Mouse (Mus musculus): ENCODE data around the gene Olfr1231. TPM values are rescaled to one million over a fixed set of nuclear protein-coding genes. Genes with fewer than 3 reads are reported as not detected.

Gene Olfr1231
- polyA plus RNA-seq (2014; fragmentation: Illumina TruSeq; extraction: RNeasy Lipid Tissue Mini Kit (QIAGEN cat#74804); ENCODE audit: low read depth, low replicate concordance) = not detected

GRCm38 (mm10) chr2:89306974-89307373, at the start of gene Olfr1231:
Gene Olfr1231 (minus strand): TSS chr2:89307074.

GRCm38 (mm10) chr2:89342298-89342697, 35.4 kb upstream of the Olfr1231 start, which contains the start of gene Olfr1233:
Gene Olfr1233 (minus strand): TSS chr2:89342398.

DNA sequence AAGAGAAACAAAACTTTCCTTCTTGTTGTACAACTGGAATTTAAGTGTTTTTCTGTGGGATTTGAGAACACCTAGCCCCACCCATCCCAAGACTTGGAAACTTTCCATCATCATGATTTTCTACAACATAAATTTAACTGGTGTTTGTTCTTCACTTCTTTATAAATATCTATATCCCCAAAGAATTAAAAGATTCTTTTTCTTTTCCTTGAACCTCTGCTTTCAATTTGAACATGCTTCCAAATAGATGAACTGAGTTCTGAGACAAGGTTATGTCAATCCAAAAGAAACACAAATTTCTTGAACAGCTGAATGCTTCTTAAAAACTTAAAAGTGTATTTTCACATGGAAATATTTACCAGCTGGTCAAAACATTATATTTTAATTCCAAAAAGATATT, 22.7 kb upstream of the Olfr1231 start, which contains the start of gene Olfr1232:
Gene Olfr1232 (minus strand): TSS at position 101 of the 400 bp plus-strand sequence.

GRCm38 (mm10) chr2:89297168-89297567, 9.7 kb downstream of the Olfr1231 start, which contains the start of gene Olfr1230:
Gene Olfr1230 (minus strand): TSS chr2:89297268.

GRCm38 (mm10) chr2:89287914-89288313, 19.0 kb downstream of the Olfr1231 start, which contains the start of gene Olfr1229:
Gene Olfr1229 (minus strand): TSS chr2:89288014.

GRCm38 (mm10) chr2:89253962-89254361, 52.9 kb downstream of the Olfr1231 start, which contains the start of gene Olfr1228:
Gene Olfr1228 (minus strand): TSS chr2:89254062.

Other genes with a start within 250 kb of the Olfr1231 start
- not detected for gene Olfr1218, start 245.9 kb downstream of the Olfr1231 start, polyA plus RNA-seq (2014; fragmentation: Illumina TruSeq; extraction: RNeasy Lipid Tissue Mini Kit (QIAGEN cat#74804); ENCODE audit: low read depth, low replicate concordance)
- not detected for gene Olfr1219, start 223.6 kb downstream of the Olfr1231 start, polyA plus RNA-seq (2014; fragmentation: Illumina TruSeq; extraction: RNeasy Lipid Tissue Mini Kit (QIAGEN cat#74804); ENCODE audit: low read depth, low replicate concordance)
- not detected for gene Olfr1220, start 200.2 kb downstream of the Olfr1231 start, polyA plus RNA-seq (2014; fragmentation: Illumina TruSeq; extraction: RNeasy Lipid Tissue Mini Kit (QIAGEN cat#74804); ENCODE audit: low read depth, low replicate concordance)
- not detected for gene Olfr1221, start 189.8 kb downstream of the Olfr1231 start, polyA plus RNA-seq (2014; fragmentation: Illumina TruSeq; extraction: RNeasy Lipid Tissue Mini Kit (QIAGEN cat#74804); ENCODE audit: low read depth, low replicate concordance)
- not detected for gene Olfr1222, start 174.0 kb downstream of the Olfr1231 start, polyA plus RNA-seq (2014; fragmentation: Illumina TruSeq; extraction: RNeasy Lipid Tissue Mini Kit (QIAGEN cat#74804); ENCODE audit: low read depth, low replicate concordance)
- not detected for gene Olfr1223, start 155.5 kb downstream of the Olfr1231 start, polyA plus RNA-seq (2014; fragmentation: Illumina TruSeq; extraction: RNeasy Lipid Tissue Mini Kit (QIAGEN cat#74804); ENCODE audit: low read depth, low replicate concordance)
- gene Olfr1224-ps1, start 143.0 kb downstream of the Olfr1231 start, polyA plus RNA-seq (2014; fragmentation: Illumina TruSeq; extraction: RNeasy Lipid Tissue Mini Kit (QIAGEN cat#74804); ENCODE audit: low read depth, low replicate concordance) = not detected
- gene Olfr1225, start 132.4 kb downstream of the Olfr1231 start, polyA plus RNA-seq (2014; fragmentation: Illumina TruSeq; extraction: RNeasy Lipid Tissue Mini Kit (QIAGEN cat#74804); ENCODE audit: low read depth, low replicate concordance) = not detected
- gene Olfr1226, start 107.0 kb downstream of the Olfr1231 start, polyA plus RNA-seq (2014; fragmentation: Illumina TruSeq; extraction: RNeasy Lipid Tissue Mini Kit (QIAGEN cat#74804); ENCODE audit: low read depth, low replicate concordance) = not detected
- gene Olfr1228, start 53.0 kb downstream of the Olfr1231 start, polyA plus RNA-seq (2014; fragmentation: Illumina TruSeq; extraction: RNeasy Lipid Tissue Mini Kit (QIAGEN cat#74804); ENCODE audit: low read depth, low replicate concordance) = not detected
- gene Olfr1229, start 19.1 kb downstream of the Olfr1231 start, polyA plus RNA-seq (2014; fragmentation: Illumina TruSeq; extraction: RNeasy Lipid Tissue Mini Kit (QIAGEN cat#74804); ENCODE audit: low read depth, low replicate concordance) = not detected
- gene Olfr1230, start 9.8 kb downstream of the Olfr1231 start, polyA plus RNA-seq (2014; fragmentation: Illumina TruSeq; extraction: RNeasy Lipid Tissue Mini Kit (QIAGEN cat#74804); ENCODE audit: low read depth, low replicate concordance) = not detected
- not detected for gene Olfr1232, start 22.6 kb upstream of the Olfr1231 start, polyA plus RNA-seq (2014; fragmentation: Illumina TruSeq; extraction: RNeasy Lipid Tissue Mini Kit (QIAGEN cat#74804); ENCODE audit: low read depth, low replicate concordance)
- gene Olfr1233, start 35.3 kb upstream of the Olfr1231 start, polyA plus RNA-seq (2014; fragmentation: Illumina TruSeq; extraction: RNeasy Lipid Tissue Mini Kit (QIAGEN cat#74804); ENCODE audit: low read depth, low replicate concordance) = not detected
- not detected for gene Olfr1234, start 57.8 kb upstream of the Olfr1231 start, polyA plus RNA-seq (2014; fragmentation: Illumina TruSeq; extraction: RNeasy Lipid Tissue Mini Kit (QIAGEN cat#74804); ENCODE audit: low read depth, low replicate concordance)
- gene Olfr1238, start 102.6 kb upstream of the Olfr1231 start, polyA plus RNA-seq (2014; fragmentation: Illumina TruSeq; extraction: RNeasy Lipid Tissue Mini Kit (QIAGEN cat#74804); ENCODE audit: low read depth, low replicate concordance) = not detected
- not detected for gene Olfr1239, start 113.3 kb upstream of the Olfr1231 start, polyA plus RNA-seq (2014; fragmentation: Illumina TruSeq; extraction: RNeasy Lipid Tissue Mini Kit (QIAGEN cat#74804); ENCODE audit: low read depth, low replicate concordance)
- gene Olfr1240, start 135.9 kb upstream of the Olfr1231 start, polyA plus RNA-seq (2014; fragmentation: Illumina TruSeq; extraction: RNeasy Lipid Tissue Mini Kit (QIAGEN cat#74804); ENCODE audit: low read depth, low replicate concordance) = not detected
- not detected for gene Olfr1241, start 180.1 kb upstream of the Olfr1231 start, polyA plus RNA-seq (2014; fragmentation: Illumina TruSeq; extraction: RNeasy Lipid Tissue Mini Kit (QIAGEN cat#74804); ENCODE audit: low read depth, low replicate concordance)
- not detected for gene Olfr1242, start 191.3 kb upstream of the Olfr1231 start, polyA plus RNA-seq (2014; fragmentation: Illumina TruSeq; extraction: RNeasy Lipid Tissue Mini Kit (QIAGEN cat#74804); ENCODE audit: low read depth, low replicate concordance)
- gene Olfr1243, start 224.4 kb upstream of the Olfr1231 start, polyA plus RNA-seq (2014; fragmentation: Illumina TruSeq; extraction: RNeasy Lipid Tissue Mini Kit (QIAGEN cat#74804); ENCODE audit: low read depth, low replicate concordance) = not detected